Mouse (Mus musculus): ENCODE measurements at regions not wholly inside any gene's neighbourhood (a gene's known extent, or its start where the extent isn't known, plus 50 kb on each side); places are given as distances from the start of the nearest gene placed in this dataset.

- H3K27me3 ChIP-seq (ENCODE audit: control insufficient read depth, insufficient read depth, low read length): no peaks in the 10 kb centered on the region
- H3K4me2 ChIP-seq (ENCODE audit: low read depth, low read length): no peak overlapping the region
- no peak overlapping the region for H3K27ac ChIP-seq (replicated peaks; ENCODE audit: low read depth, low read length)
- no peak for DNase-seq (ENCODE audit: low spot score)
- H3K4me3 ChIP-seq (ENCODE audit: low read depth, low read length): no peak overlapping the region
- no peak overlapping the region for H3K9ac ChIP-seq (replicated peaks; ENCODE audit: low read length)
- 93% methylated on average over 1 of the region's 1 CpGs for WGBS
- H3K36me3 ChIP-seq (replicated peaks; ENCODE audit: control insufficient read depth, insufficient read depth, low read depth, low read length): no peaks in the 10 kb centered on the region
- no peaks in the 10 kb centered on the region for H3K9me3 ChIP-seq (replicated peaks; ENCODE audit: control insufficient read depth, low read length)
- no peaks in the 10 kb centered on the region for H3K4me1 ChIP-seq (ENCODE audit: control insufficient read depth, insufficient read depth, low read length)
- no peak for ATAC-seq (replicated peaks; ENCODE audit: insufficient number of reproducible peaks, low FRiP score, low TSS enrichment, low read depth)
Measured at GRCm38 (mm10) chr2:40342579-40342978, 1116.3 kb upstream of the Ppp6c start.

- H3K4me1 ChIP-seq (ENCODE audit: control insufficient read depth, insufficient read depth, low read length): no peaks in the 10 kb centered on the region
- no peak overlapping the region for H3K9ac ChIP-seq (replicated peaks; ENCODE audit: low read length)
- no peak overlapping the region for H3K4me2 ChIP-seq (ENCODE audit: low read depth, low read length)
- H3K9me3 ChIP-seq (replicated peaks; ENCODE audit: control insufficient read depth, low read length): no peaks in the 10 kb centered on the region
- no peaks in the 10 kb centered on the region for H3K36me3 ChIP-seq (replicated peaks; ENCODE audit: control insufficient read depth, insufficient read depth, low read depth, low read length)
- ATAC-seq (replicated peaks; ENCODE audit: insufficient number of reproducible peaks, low FRiP score, low TSS enrichment, low read depth): 0 out of 2 replicates have a peak, but pooled peaks have one; percentile 39
- peak; percentile 2 for DNase-seq (ENCODE audit: low spot score)
- H3K4me3 ChIP-seq (ENCODE audit: low read depth, low read length): no peak overlapping the region
- H3K27ac ChIP-seq (replicated peaks; ENCODE audit: low read depth, low read length): no peak overlapping the region
- no peaks in the 10 kb centered on the region for H3K27me3 ChIP-seq (ENCODE audit: control insufficient read depth, insufficient read depth, low read length)
Measured at GRCm38 (mm10) chr2:40332294-40332874, 1106.1 kb upstream of the Ppp6c start.

- no peak overlapping the region for H3K27ac ChIP-seq (replicated peaks; ENCODE audit: low read depth, low read length)
- no peak overlapping the region for H3K4me2 ChIP-seq (ENCODE audit: low read depth, low read length)
- no peaks in the 10 kb centered on the region for H3K9me3 ChIP-seq (replicated peaks; ENCODE audit: control insufficient read depth, low read length)
- ATAC-seq (replicated peaks; ENCODE audit: insufficient number of reproducible peaks, low FRiP score, low TSS enrichment, low read depth) (no peak), DNase-seq (ENCODE audit: low spot score) (no peak)
- H3K36me3 ChIP-seq (replicated peaks; ENCODE audit: control insufficient read depth, insufficient read depth, low read depth, low read length): no peaks in the 10 kb centered on the region
- H3K4me3 ChIP-seq (ENCODE audit: low read depth, low read length): no peak overlapping the region
- no peaks in the 10 kb centered on the region for H3K27me3 ChIP-seq (ENCODE audit: control insufficient read depth, insufficient read depth, low read length)
- no peak overlapping the region for H3K9ac ChIP-seq (replicated peaks; ENCODE audit: low read length)
- 36% methylated on average over 2 of the region's 2 CpGs for WGBS
- H3K4me1 ChIP-seq (ENCODE audit: control insufficient read depth, insufficient read depth, low read length): no peaks in the 10 kb centered on the region
Measured at GRCm38 (mm10) chr2:40321506-40321905, 1095.3 kb upstream of the Ppp6c start.

- 84% methylated on average over 3 of the region's 3 CpGs for WGBS
- Histone ChIP-seq H3K4me3 (ENCODE audit: low read depth, low read length) (no peak overlapping the region), H3K27ac (replicated peaks; ENCODE audit: low read depth, low read length) (no peak overlapping the region), H3K9me3 (replicated peaks; ENCODE audit: control insufficient read depth, low read length) (no peaks in the 10 kb centered on the region), H3K9ac (replicated peaks; ENCODE audit: low read length) (no peak overlapping the region), H3K4me2 (ENCODE audit: low read depth, low read length) (no peak overlapping the region), H3K27me3 (ENCODE audit: control insufficient read depth, insufficient read depth, low read length) (no peaks in the 10 kb centered on the region), H3K4me1 (ENCODE audit: control insufficient read depth, insufficient read depth, low read length) (no peaks in the 10 kb centered on the region), H3K36me3 (replicated peaks; ENCODE audit: control insufficient read depth, insufficient read depth, low read depth, low read length) (no peaks in the 10 kb centered on the region)
- no peak for DNase-seq (ENCODE audit: low spot score)
- ATAC-seq (replicated peaks; ENCODE audit: insufficient number of reproducible peaks, low FRiP score, low TSS enrichment, low read depth): no peak
Measured at GRCm38 (mm10) chr2:40320710-40321441, 1094.6 kb upstream of the Ppp6c start.

Measured in embryonic facial prominence, embryonic 11.5 days (tissue).